Mouse (Mus musculus) liver, adult 2 months (tissue): Measurements from ENCODE around the gene Add1.

ENCODE experiments used
- CTCF ChIP-seq: fragments of 200-500 bp; IDR thresholded peaks from 2 replicates; pipeline ENCODE4 v1.5.1; 2011; ENCODE audit warnings: low read depth, low read length, control low read depth
- POLR2A ChIP-seq: fragments of 200-500 bp; IDR thresholded peaks from 2 replicates; pipeline ENCODE4 v1.6.1; 2011; ENCODE audit warnings: low read length, control low read depth; ENCODE audit not compliant: insufficient read depth; ENCODE audit errors: extremely low read depth

DNA sequence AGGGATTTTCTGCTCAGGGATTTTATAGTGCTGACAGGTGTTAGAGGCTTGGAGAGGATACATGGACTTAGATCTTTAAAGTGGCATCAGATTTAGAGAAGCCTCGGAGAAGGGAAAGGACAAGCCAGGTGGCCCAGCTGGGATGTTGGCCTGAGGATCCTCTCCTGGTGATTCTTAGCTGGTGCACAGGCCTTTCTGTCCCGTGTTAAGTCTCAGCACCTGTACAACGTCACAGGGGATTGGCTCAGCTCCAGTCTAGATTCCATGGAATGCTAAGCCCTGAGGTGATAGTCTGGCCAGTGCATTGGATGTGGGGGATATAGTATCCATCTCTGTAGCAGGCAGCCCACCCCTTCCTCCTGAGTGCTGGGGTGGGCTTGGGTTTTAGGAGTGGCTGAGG, 34.8 kb downstream of the Add1 start:
- TF ChIP-seq CTCF: no peak
- no peak for TF ChIP-seq POLR2A
